Mouse (Mus musculus) ovary, postnatal 10 days (tissue): ENCODE measurements around the gene H3f3b.

Source experiments
- DNase-seq: peaks from one replicate; pipeline ENCODE4 v3.0.0; 2022; ENCODE audit warnings: low spot score

The H3f3b gene

GRCm38 (mm10) chr11:116027756-116028155 lies at the start of gene H3f3b:
H3f3b (minus strand) TSS chr11:116027962.
- DNase-seq = no peak

DNA sequence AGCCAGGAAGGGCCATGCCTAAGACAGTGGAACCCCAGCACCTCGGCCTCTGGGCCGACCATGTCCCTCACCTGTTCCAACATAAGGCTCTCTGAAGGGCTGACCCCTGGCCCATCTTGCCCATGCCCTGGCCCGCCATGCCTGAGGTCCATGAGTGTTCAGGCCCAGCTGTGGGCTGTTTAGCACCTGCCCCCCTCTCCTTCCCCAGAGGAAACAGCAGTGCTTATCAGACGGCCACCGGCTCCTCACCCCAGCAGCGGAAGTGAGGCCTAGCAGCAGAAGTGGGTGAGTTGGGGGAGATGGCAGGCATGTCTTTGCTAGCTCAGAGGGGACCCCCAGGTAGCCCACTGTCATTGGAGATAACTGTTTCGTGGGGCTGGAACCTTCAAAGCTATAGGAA lies 49.1 kb upstream of the H3f3b start:
- no peak for DNase-seq

GRCm38 (mm10) chr11:116076266-116076540 lies 48.4 kb upstream of the H3f3b start:
- DNase-seq = no peak

GRCm38 (mm10) chr11:116075539-116076265 lies 47.9 kb upstream of the H3f3b start:
- no peak for DNase-seq

GRCm38 (mm10) chr11:116074436-116074991 lies 46.8 kb upstream of the H3f3b start:
- DNase-seq = no peak

DNA sequence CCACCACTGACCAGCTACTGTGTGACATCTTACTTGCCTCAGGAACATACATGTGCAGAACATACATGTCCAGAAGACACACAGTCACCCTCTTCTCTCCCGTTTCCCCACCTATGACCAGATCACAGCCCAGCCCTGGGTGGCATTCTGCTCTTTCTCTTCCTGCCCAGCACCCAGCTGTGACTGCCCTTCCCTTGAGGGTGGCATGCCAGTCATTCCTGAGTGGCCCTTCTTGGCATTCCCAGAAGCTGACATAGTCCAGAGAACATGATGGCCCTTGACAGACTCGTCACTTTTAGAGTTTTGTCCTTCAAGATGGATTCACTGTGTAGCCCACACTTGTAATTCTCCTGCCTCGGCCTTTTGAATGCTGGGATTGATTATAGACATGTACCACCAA lies 44.8 kb upstream of the H3f3b start:
- DNase-seq = no peak

GRCm38 (mm10) chr11:116071510-116071909 lies 43.7 kb upstream of the H3f3b start:
- DNase-seq = no peak

DNA sequence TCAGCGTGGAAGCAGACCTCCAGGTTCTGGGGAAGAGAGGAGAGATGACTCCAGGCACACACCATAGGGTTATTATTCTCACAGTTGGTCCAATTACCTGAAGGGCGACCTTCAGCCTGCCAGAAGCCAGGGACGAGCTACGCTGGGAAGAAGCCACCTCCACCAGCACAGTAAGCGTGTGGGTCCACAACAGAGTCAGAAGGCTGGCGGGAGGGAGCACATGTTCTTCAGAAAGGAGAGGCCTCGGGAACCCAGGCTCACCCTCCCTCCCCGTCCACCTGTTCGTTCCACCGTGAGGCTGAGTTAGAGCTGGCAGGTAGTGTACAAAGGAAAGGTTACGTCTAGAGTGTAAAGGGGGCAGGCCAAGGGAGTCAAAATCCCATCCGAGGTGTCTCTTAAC lies 37.6 kb upstream of the H3f3b start:
- no peak for DNase-seq

DNA sequence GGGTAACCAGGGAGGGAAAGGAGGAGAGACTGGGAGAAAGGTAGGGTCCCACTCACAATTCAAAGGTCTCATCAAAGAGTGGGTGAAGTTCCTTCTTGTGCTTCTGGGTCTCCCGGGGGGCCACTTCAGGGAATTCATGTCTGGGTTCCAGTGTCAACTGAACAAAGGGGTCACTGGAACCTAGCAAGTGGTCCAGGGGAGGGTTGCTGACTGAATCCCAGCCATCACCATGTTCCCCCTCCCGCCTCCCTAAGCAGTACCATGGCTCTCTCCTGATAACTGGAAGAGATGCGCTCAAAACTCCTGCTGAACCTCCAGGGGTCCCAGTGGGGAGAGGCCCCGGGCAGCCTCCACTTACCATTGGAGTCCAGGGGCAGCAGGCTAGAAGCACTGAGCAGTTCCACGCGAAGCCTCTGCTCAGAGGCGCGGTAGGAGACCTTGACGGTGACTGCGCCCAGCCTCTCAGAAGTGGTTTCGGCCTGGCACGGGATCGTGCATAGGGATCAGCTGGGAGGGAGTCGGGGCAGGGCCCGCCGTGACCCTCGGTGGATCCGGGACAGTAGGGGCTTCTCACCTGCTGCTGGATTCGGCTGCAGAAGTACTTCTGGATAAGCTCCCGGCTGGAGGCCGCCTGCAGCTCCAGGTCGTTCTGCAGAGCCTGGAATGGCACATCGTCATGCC lies 36.6 kb upstream of the H3f3b start:
- no peak for DNase-seq

DNA sequence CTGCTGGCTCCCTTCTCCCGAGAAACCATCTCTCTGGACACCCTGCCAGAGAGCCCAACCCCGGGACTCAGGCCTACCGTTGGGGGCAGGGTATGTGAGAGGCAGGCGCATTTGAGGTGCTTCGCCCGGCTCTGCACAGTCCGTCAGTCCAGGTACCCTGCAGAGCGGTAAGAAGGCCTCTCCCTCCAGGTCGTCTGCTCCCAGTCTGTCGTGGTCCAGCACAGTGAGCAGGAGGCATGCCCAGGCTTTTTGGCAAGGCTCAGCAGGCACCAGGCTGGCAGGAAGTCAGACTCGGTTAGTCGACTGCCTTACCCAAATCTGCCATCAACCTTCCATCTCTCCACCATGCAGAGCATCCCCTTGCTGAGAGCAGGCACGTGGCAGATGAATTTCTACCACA lies 35.8 kb upstream of the H3f3b start:
- DNase-seq = no peak

- DNase-seq = no peak
These were observed 34.8 kb upstream of the H3f3b start for GRCm38 (mm10) chr11:116062521-116062920.

DNA sequence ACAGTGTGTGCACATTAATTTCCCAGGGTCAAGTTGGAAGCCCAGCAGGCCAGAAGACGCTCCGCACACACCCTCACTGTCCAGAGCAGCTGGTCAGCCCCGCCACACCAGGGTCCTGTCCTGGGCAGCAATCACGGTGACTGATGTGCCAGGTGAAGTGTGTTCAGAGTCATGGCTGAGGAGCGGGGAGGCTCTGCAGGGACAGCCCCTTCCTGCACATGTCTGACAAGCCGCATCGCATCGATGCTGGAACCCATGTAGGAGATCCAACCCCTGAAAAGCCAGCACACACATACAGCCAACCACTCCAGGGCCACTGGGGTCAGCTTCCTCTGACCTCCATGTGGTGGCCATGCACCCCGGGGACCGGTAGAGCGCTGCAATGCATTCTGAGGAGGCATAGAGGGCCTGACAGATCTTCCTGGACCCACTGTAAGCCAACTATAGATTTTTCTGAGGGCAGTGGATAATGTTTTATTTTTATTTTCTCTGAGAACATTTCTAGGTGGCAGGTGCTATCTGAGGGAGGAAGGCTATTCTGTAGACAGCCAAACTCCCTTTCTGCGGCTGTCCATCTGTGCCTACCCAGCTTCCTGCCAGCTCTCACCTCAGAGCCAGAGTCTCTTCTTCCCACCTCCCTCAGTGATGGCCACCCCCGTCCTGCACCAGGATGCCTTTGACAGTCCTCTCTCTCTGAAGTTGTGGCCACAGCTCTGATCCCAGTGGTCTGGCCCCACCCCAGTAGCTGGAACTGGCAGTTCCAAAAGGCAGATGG lies 34.1 kb upstream of the H3f3b start:
- DNase-seq = no peak

GRCm38 (mm10) chr11:116060596-116060995 lies 32.8 kb upstream of the H3f3b start:
- no peak for DNase-seq

- DNase-seq = no peak
These were observed 31.9 kb upstream of the H3f3b start for GRCm38 (mm10) chr11:116059691-116060025.

GRCm38 (mm10) chr11:116058868-116059690 lies 31.3 kb upstream of the H3f3b start:
- DNase-seq = no peak

- DNase-seq = no peak
These were observed 30.4 kb upstream of the H3f3b start for GRCm38 (mm10) chr11:116058022-116058614.

DNA sequence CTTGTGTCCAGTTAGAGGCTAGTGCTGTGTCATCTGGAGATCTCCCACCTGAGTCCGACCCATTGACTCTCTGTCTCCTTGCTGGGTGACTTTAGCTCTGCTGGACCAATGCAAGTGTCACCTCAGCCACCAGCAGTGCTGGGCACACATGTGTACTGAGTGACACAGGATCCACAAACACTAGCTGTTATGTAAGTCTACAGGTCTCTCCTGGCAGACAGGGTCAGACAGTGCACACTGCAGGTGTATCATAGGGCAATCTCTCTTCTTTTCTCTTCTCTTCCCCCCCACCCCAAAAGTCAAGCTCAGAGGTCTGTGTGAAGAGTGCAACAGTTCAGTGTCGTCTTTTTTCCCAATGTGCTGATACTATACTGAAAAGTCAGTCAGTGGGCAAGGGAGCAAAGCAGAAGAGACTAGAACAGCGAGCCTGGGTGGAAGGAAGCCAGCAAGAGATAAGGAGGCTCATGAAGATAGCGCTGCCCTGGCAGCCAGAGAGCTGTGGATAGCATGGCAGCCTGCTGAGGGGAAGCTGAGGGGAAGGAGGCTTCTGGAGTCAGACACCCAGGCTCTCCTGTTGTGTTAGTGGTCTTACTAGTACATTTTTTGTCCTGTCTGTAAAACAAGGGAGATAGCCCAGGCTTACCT lies 29.6 kb upstream of the H3f3b start:
- no peak for DNase-seq

DNA sequence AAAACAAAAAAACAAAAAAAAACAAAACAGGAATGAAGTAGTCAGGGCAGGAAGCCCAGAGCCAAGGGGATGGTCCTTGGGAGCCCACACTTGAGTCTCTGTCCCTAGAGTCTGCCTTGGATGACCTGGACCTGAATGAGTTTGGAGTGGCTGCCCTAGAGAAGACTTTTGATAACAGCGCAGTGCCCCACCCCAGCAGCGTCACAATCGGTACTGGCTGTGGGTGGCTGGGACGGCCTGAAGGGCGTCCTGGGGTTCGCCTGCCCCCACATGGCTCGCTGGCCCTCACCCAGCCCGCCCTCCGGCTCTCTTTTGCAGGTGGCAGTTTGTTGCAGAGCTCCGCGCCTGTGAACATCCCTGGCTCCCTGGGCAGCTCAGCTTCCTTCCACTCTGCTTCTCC lies 28.1 kb upstream of the H3f3b start:
- no peak for DNase-seq

DNA sequence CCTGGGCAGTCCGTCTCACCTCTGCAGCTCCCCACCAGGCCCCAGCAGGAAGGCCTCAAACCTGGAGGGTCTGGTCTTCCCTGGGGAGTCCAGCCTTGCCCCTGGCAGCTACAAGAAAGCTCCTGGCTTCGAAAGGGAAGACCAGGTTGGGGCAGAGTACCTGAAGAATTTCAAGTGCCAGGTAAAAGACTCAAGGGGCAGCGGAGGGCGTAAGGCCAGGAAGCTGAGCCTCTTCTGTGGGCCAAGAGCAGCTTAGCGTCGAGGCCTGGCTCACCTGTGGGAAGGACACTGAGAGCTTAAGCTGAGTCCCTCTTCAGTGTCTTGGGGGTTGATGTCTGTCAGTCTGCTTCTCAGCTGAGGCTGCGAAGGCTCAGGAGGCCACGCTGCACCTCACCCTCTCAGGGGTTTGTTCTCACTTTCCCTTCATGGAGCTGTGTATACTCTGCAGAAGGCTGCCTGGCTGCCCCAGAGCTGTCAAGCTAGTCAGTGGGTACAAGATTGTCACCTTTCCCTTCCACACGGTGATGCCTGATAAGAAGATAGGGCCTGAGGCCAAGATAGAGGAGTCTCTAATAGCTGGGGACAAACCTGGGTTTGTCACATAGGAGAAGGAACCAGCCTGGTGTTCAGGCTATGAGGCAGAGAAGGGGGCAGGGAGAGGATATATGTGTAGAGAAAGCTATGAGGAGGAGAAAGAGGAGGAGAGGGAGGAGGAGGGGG lies 25.9 kb upstream of the H3f3b start:
- no peak for DNase-seq

GRCm38 (mm10) chr11:116050196-116050595 lies 22.4 kb upstream of the H3f3b start:
- DNase-seq = no peak

GRCm38 (mm10) chr11:116049610-116050009 lies 21.8 kb upstream of the H3f3b start:
- no peak for DNase-seq
